Mouse (Mus musculus) gastrocnemius, postnatal 36 days (tissue): ENCODE data around the gene Acta1. TPM values are rescaled to one million over a fixed set of nuclear protein-coding genes. Genes with fewer than 3 reads are reported as not detected.

Experiments used
- DNase-seq, 2 experiments: peaks; one replicate each; pipeline ENCODE4 v3.0.0; 2022
- intact Hi-C: fragments of 180-260 bp; cut with DNase I; formaldehyde crosslinking; loops from one replicate; pipeline ENCODE4 v1.15.1; 2025
- long read RNA-seq, 2 experiments: library from polyadenylated mRNA; stranded (forward); transcript quantifications; one replicate each; pipeline ENCODE4 v2.0.0; 2021
- total RNA-seq, 2 experiments: library from RNA; stranded (reverse); gene quantifications; 2 replicates each; pipeline ENCODE4 v1.2.3; 2021

The Acta1 gene
- over 10,000 TPM; 54,633 to 61,739 TPM for total RNA-seq
- long read RNA-seq, experiment 1, transcript Acta1-201 (7 exons, 1,446 nt), result major isoform, 74,096 of 82,734 reads
- long read RNA-seq, experiment 1, partial matches to known transcripts, result 4,987 of 82,734 reads
- long read RNA-seq, experiment 1, other reads (novel, unspliced or antisense), result 3,651 of 82,734 reads
- long read RNA-seq, experiment 2, transcript Acta1-201 (7 exons, 1,446 nt), result major isoform, 87,985 of 97,633 reads
- long read RNA-seq, experiment 2, partial matches to known transcripts, result 8,474 of 97,633 reads
- long read RNA-seq, experiment 2, other reads (novel, unspliced or antisense), result 1,174 of 97,633 reads

DNA sequence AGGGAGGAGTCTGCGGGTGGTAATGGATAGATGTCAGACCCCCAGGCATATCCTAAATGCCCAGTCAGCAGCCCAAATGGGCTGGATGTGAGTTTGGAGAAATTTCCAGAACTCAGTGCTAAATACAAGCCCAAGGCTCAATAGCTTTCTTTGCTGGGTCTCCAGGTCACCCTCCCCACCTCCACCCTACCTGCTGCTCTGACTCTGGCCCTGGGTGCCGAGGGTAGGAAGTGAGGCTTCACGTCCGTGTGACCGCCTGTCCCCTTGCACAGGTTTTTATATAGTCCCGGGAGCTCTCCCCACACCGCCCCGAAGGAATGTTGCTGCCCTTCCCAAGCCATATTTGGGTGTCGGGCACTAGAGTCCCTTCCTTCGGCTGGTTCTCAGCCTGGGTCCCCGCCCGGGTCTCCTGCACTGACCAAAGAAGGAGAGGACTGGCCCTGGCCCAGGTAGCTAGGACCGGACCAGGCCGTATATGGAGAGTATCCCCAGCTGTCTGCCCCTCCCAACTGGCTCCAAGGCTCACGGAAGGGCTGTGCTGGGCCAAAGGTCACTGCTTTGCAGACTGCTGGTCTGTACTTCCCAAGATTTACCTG lies at the start of gene Acta1:
Gene Acta1, minus strand, starts transcription at position 250 of the 596 bp plus-strand sequence.
- DNase-seq, result peak; percentile 65 to 82

DNA sequence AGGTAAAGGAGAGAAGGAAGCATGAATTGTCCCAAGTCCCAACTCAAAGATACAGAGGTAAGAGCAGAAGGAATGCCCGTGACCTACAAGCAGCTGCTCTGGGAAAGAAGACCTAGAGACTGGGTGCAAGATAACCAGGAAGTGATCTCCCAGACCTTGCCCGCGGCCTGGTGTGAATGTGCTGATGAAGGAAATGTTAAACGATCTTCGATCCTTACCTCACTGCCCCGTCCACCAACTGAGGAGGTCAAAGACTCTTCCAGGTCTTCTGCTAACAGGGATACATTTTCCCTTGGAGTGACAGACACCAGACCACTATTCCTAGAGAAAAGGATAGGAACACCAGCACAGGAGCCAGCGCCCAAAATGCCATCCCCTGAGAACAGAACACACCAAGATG lies 34.5 kb upstream of the Acta1 start:
- no peak for DNase-seq
- intact Hi-C loops, result no loop called here

More for the DNA sequence above, at the start of gene Acta1:
- intact Hi-C loops, result loop anchor here (1.0 kb wide), 1 partner anchor 10 kb away; no protein-coding TSS in a partner anchor

DNA sequence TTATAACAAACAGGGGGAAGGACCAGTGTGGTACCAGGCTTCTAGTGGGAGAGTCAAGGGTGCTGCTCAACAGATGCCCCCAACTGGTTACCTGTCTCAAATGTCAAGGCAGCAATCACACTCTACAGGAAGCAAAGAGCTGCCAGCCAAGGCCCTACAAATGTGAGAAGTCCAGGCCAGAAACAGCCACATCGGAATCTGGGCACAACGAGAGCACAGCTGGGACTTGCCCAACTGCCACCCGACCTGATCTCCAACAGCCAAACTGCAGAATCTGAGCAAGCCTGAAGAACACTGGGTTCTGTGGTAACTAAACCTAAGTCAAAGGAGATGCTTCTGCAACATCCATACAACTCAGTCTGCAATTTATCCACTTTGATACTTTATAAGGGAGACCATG lies 31.1 kb upstream of the Acta1 start:
- intact Hi-C loops, result loop anchor here (2.0 kb wide), 1 partner anchor 25 kb away; no protein-coding TSS in a partner anchor
- peak in 1 of 2 experiments; percentile 29 for DNase-seq

DNA sequence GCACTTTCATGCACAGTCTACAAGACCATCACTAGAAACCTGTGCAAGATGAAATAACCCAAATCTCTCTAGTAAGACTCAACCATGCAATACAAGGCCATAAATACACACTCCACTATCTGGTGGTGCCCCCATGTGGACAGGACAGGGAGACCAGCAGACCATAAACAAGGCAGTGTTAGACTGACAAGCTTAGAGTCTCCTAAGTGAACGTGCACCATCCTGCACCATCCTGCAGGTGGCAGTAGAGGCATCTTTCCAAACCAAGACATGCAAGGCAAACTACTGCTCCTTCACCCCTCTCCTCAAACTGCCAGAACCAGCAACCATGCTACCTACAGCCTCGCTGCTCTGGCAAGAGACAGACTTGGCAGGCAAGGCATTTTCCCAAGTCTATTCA lies 30.2 kb upstream of the Acta1 start:
- DNase-seq, result peak; percentile 67 to 75
- intact Hi-C loops, result loop anchor here (2.0 kb wide), 1 partner anchor 26 kb away; no protein-coding TSS in a partner anchor

DNA sequence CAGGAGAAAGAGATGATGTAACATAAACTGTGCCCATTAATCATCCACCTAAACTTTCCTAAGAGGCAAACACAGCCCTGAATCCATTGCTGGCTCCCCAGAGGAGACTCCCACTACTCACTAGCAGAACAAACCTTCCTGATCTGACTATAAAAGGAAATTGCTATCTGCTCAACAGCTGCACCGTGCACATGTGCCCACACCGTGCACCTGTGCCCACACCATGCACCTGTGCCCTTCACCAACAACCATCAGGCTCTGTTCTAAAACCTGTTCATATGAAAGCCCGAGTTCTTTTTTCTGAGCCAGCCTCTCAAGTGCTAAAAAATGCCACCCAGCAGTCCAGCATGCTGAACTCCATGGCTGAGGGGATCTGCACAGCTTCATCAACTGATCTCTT lies 20.1 kb upstream of the Acta1 start:
- intact Hi-C loops, result no loop called here
- DNase-seq, result no peak

DNA sequence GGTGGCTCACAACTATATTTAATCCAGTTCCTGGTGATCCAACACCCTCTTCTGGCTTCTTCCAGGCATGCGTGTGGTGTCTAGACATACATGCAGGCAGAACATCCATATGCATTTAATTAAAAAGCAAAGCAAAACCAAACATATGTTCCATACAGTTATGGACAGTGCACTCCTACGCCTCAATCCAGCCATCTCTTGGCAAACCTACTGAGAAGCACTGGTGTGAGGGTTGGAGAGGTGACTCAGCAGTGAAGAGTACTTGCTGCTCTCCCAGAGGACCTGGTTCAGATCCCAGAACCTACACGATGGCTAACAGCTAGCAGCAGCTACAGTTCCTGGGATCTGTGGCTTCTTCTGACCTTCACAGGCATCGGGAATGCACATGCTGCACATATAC lies 17.7 kb upstream of the Acta1 start:
- no peak for DNase-seq
- intact Hi-C loops, result no loop called here

DNA sequence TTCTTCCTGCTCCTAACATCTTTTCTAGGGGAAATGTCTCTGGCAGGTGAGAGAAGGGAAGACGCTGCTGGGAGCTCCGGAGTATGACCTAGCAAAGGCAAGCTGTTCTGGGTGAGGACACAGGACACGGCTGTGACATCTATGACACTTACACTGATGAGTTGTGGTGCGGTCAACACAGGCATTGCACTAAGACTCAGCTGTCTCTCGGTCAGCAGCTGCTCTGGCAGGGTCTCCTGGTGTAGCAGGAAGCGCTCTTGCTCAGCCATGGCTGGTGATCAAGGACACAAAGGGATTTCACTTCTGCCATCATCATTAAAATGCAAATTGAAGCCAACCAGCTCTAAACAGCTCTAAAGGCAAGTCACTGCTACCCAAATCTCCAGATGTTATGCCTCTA lies 13.1 kb upstream of the Acta1 start:
- no peak for DNase-seq
- intact Hi-C loops, result no loop called here

DNA sequence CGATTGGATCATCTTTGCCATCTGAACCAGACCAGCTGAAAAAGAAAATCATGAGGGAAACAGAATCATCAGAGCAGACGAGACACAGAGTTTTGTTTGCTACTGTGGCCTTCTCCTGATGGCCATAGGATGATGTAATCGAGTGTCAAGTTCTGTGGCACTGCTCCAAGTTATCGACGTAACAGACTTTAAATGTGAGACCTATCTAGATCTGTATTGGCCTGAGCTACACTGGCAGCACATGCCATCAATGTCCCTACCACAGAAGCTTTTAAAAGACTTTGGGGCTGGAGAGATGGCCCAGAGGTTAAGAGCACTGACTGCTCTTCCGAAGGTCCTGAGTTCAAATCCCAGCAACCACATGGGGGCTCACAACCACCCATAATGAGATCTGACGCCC lies 8.1 kb upstream of the Acta1 start:
- intact Hi-C loops, result no loop called here
- DNase-seq, result no peak

DNA sequence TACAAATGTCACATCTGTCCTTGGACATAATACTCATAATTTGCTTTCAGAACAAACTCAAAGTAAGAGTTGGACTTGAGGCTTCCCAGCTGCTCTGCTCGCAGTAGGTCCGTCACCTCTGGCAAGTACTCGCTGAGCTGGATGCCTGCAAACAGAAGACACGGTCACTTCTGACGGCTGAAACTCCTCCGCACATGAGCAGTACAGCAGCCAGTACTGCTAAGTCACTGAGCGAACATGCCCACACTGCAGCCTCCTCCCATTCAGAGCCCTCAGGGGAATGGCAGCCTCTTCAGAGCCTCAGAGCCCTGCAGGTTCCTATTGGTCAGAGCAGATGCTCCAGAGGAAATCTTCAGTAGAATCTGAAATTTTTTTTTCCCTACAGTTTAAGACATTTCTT lies 4.8 kb upstream of the Acta1 start:
- DNase-seq, result no peak
- intact Hi-C loops, result no loop called here

DNA sequence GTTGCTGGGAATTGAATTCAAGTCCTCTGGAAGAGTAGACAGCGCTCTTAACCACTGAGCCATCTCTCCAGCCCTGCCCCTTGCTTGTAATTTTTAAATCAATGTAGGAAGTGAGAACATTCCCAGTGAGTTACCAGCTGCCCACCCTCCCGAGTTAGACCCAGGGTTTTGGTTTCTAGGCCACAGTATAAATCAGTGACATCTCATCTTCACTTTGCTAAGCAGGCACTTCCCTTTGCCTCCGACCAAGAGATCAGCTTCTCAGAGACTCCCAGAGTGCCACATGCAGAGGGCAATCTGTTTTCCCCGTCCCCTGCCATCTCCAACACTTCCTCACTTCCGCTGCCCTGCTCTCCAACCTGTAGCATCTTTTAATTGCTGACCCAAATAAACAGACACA lies 4.0 kb upstream of the Acta1 start:
- intact Hi-C loops, result no loop called here
- no peak for DNase-seq

DNA sequence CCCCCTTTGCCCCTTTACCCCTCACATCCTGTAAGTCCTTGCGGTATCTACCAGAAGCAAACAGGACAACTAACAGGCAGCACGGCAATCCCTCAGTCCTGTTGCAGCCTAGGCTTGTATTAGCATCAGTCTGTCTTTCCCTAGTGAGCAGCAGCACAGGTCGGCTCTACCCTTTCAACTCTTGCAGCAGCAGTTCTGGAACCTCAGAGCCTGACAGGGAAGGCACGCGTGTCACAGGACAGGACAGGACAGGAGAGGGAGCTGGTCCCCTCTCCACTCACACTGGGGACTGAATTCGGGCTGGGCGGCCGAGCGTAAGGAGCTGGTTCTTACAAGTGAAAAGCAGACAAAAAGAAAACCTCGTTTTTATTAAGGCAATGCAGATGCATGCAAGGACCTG lies 2.2 kb upstream of the Acta1 start:
- intact Hi-C loops, result no loop called here

DNA sequence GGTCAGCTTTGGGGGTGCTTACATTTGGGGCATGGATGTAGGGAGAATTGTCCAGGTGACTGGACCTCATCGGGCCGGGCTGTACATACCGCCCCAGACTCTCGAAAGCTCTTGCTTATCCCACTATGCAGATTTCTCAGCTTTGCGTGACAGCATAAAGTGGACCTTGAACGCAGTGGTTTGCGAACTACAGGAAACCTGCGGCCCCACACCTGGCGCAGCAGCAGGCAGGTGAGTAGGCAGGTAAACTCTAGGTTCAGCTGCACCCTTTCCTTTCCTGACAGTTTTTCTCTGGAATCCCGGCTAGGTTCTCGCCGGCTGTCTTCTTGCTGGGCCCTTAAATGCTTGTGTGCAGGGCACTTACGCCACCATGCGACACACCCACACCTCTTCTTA lies 1.8 kb upstream of the Acta1 start:
- intact Hi-C loops, result no loop called here
- no peak for DNase-seq

More for the DNA sequence above, 2.2 kb upstream of the Acta1 start:
- no peak for DNase-seq

DNA sequence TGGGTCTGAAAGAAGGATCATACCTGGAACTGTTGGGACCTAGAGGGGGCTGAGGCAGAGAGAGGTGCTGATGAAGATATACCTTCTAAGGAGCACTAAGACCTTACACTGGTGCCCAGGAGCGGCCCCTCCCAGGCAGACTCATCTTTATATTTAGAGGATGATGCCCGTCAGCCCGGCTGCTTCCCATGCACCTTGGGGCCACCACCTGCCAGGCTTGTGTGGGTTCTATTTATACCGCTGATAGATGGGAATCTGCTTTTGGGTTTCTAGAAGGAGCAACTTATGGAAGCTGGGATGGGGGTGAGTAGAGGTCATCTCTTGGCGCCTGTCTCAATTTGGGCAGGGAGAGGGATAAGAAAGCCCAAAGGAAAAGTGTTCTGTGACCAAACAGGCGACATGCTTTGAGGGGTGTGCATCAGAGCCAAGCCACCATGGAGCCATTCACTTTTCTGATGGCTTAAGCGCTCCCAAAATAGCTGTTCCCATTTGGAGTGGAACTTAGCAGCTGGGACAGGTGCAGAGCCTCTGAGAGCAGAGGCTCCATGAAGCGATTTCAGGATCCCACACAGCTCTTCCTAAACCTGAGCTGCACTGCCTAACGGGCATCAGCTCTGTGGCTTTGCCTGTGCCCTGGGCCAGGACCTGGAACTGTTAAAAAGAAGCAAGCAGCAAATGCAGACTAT lies 1.3 kb upstream of the Acta1 start:
- DNase-seq, result peak; percentile 44 to 52
- intact Hi-C loops, result loop anchor here (1.0 kb wide), 1 partner anchor 12 kb away; no protein-coding TSS in a partner anchor

DNA sequence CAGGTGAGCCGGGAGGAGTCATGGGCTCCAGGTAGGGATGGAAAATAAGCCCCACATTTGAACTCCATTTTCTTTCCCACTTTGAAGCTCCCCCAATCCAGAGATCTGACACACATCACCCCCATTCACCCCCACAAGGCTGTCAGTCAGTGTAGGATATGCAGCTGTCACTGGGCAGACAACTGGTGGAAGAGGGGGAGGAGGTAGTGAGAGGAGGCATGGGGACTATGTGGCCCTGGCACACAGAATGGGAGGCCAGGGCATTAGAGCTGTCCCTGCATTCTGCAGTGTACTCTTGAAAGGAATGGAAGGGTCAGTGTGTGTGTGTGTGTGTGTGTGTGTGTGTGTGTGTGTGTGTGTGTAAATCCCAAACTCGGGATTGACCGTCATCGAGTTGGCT lies 679 bp upstream of the Acta1 start:
- intact Hi-C loops, result loop anchor here (1.0 kb wide), 1 partner anchor 11 kb away; no protein-coding TSS in a partner anchor
- peak in 1 of 2 experiments; percentile 36 for DNase-seq

DNA sequence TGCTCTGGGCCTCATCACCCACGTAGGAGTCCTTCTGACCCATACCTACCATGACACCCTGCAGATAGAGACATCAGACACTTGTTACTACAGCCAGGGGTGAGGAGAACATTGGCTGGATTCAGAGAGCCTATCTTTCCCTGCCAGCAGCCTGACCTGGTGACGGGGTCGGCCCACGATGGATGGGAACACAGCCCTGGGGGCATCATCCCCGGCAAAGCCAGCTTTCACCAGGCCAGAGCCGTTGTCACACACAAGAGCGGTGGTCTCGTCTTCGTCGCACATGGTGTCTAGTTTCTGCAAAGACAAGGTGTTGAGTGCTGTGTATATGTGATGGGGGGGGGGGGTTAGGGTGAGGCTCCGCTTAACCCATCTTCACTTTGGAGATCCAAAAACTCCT lies 1.1 kb downstream of the Acta1 start:
- intact Hi-C loops, result no loop called here
- DNase-seq, result peak in 1 of 2 experiments; percentile 40

DNA sequence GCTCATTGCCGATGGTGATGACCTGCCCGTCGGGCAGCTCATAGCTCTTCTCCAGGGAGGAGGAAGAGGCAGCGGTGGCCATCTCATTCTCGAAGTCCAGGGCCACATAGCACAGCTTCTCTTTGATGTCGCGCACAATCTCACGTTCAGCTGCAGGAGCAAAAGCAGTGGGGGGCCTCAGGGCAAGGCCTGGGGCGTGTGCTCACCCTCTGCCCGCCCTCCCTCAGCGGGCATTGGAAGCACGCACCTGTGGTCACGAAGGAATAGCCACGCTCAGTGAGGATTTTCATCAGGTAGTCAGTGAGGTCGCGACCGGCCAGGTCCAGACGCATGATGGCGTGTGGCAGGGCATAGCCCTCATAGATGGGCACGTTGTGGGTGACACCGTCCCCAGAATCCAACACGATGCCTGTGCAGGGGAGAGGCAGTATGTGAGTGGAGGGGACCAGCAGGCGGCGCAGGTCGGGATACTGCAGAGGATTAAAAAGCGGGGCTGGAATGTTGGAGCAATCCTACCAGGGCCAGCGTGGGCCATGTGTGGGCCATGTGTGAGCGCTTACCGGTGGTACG lies 1.9 kb downstream of the Acta1 start:
- intact Hi-C loops, result no loop called here
- peak in 1 of 2 experiments; percentile 44 for DNase-seq

DNA sequence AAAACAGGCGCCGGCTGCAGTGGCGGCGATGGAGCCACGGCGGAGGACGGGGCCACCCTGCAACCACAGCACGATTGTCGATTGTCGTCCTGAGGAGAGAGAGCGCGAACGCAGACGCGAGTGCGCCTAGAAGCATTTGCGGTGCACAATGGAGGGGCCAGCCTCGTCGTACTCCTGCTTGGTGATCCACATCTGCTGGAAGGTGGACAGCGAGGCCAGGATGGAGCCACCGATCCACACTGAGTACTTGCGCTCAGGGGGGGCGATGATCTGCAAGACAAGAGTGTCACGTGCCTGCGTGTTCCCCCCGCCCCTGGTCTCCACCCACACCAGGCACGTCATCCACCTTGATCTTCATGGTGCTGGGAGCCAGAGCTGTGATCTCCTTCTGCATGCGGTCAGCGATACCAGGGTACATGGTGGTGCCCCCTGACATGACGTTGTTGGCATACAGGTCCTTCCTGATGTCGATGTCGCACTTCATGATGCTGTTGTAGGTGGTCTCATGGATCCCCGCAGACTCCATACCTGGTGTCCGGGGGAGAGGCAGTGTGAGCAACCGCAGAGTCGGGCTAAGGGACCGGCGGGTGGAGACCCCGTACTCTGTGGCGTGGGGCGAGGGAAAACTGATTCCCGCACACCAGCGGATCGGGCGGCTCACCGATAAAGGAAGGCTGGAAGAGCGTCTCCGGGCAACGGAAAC lies 2.5 kb downstream of the Acta1 start:
- DNase-seq, result peak; percentile 25 to 62
- intact Hi-C loops, result no loop called here

DNA sequence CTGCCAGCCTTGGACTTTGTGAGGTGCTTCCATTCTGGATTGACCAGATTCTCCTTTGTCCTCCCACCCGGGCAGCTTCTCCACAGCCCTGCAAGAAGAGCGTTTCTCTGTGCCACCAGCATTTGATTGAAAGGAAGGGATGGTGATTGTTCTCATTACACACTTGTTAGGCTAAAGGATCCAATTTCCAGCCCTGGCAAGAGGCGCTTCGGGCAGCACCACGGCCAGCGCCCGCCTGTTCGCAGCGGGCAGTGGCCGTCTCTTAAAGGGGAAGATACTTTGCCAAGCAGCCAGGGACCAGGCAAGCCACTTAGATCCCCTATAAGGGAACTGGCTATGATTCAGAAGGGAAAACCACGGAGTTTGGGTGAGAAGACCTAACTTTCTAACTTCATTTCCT lies 3.3 kb downstream of the Acta1 start:
- DNase-seq, result peak; percentile 44 to 61
- intact Hi-C loops, result no loop called here

DNA sequence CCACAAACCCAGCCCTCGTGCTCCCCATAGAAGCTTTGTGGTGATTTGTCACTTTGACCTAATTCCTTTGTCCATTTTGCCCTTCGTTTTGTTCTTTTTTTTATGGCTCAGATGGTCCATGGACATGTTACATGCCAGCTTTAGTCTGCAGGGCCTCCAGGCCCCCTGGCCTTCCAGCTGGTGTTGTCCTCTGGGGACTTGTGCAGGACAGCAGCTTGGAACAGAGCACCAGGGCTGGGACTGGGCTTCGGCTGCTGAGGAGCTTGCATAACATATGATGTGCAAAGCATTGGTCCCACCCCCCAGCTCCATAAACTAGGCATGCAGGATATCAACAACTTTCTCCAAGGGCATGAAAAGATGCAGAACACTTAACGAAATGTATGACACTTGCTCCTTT lies 4.8 kb downstream of the Acta1 start:
- intact Hi-C loops, result no loop called here
- no peak for DNase-seq

DNA sequence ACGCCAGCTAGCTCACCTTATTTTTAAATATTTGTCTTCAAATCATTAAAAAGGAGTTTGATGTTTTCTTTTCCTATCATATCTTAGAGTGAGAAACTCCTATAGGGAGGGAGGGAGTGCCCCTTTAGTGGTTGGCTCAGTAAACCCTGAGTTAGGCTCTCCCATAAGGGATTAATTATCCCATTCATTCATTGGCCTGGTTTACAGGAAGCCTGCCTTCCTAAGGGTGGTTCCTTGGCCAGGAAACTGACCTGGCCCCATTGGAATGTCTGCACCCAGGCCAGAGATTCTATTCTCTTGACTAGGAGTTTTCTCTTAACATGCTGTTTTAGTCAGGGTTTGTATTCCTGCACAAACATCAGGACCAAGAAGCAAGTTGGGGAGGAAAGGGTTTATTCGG lies 6.6 kb downstream of the Acta1 start:
- DNase-seq, result no peak
- intact Hi-C loops, result no loop called here
